In genomic region chr2:34367024-34367423, GRCm38 (mm10) we compare ENCODE assay signal across 23 mouse cellular contexts. TPM values are rescaled to one million over a fixed set of nuclear protein-coding genes. Genes with fewer than 3 reads are reported as not detected.
DNase-seq lines count a peak whose midpoint lies in the region; ATAC-seq lines count a peak whose summit lies in the region.
"Had no signal": no experiment of that assay in that cellular context is flagged by ENCODE, and none has a peak within 500 bp of the region (broad histone marks: within the 10 kb centered on the region; RNA-seq: fewer than 3 reads in every experiment).

No protein-coding gene starts in this region.

- peak; percentile 27 for DNase-seq in adrenal gland, adult 2 months
- DNase-seq in adrenal gland, adult 8-10 months, result no peak
- DNase-seq in limb, embryonic 11.5 days (ENCODE audit: low spot score), result peak; percentile 31
- DNase-seq in limb, embryonic 10.5 days (ENCODE audit: low spot score), result no peak
- no peak for DNase-seq in right cerebral cortex, postnatal 25 days
- DNase-seq in kidney, adult 9 months, result no peak
- DNase-seq: cerebellum, adult 8-10 months; gastrocnemius, postnatal 10 days; heart, adult 2 months; heart, postnatal 4 days; liver, embryonic 13.5 days; lung, embryonic 14.5 days; lung, postnatal 36 days; right cerebral cortex, postnatal 14 days; thymus, adult 2 months had no signal

- H3K27ac ChIP-seq in limb, embryonic 11.5 days (replicated peaks; ENCODE audit: low read depth, low read length), result no peak overlapping the region
- H3K27ac ChIP-seq in limb, embryonic 10.5 days, result no peak overlapping the region
- peak overlapping the region; percentile 56; the same call in 1 of the 2 replicates for H3K27ac ChIP-seq in hindbrain, embryonic 15.5 days (replicated peaks)
- H3K27ac ChIP-seq in neural tube, embryonic 13.5 days (replicated peaks), result no peak overlapping the region
- H3K27ac ChIP-seq: heart, adult 2 months; limb, embryonic 13.5 days; liver, embryonic 13.5 days; stomach, embryonic 15.5 days had no signal

- H3K27me3 ChIP-seq in limb, embryonic 11.5 days (ENCODE audit: control insufficient read depth, insufficient read depth, low read length), result no peaks in the 10 kb centered on the region
- peaks cover 6% of the 10 kb centered on the region; the same call in 1 of the 2 replicates for H3K27me3 ChIP-seq in limb, embryonic 10.5 days (ENCODE audit: low read depth, poor library complexity, severe bottlenecking)
- no peaks in the 10 kb centered on the region for H3K27me3 ChIP-seq in hindbrain, embryonic 15.5 days
- no peaks in the 10 kb centered on the region for H3K27me3 ChIP-seq in neural tube, embryonic 13.5 days
- H3K27me3 ChIP-seq: liver, embryonic 13.5 days; Patski; stomach, embryonic 15.5 days had no signal

- H3K4me3 ChIP-seq in limb, embryonic 11.5 days (ENCODE audit: low read depth, low read length), result no peak overlapping the region
- H3K4me3 ChIP-seq in limb, embryonic 10.5 days, result no peak overlapping the region
- H3K4me3 ChIP-seq in hindbrain, embryonic 15.5 days, result peak overlapping the region; percentile 28
- H3K4me3 ChIP-seq in neural tube, embryonic 13.5 days, result peak overlapping the region; percentile 23; the same call in 1 of the 2 replicates
- H3K4me3 ChIP-seq: heart, adult 2 months; limb, embryonic 13.5 days; liver, embryonic 13.5 days; stomach, embryonic 15.5 days had no signal

- WGBS in limb, embryonic 11.5 days, result 3% methylated on average over 2 of the region's 2 CpGs
- 20% methylated on average over 2 of the region's 2 CpGs for WGBS in limb, embryonic 10.5 days
- WGBS in hindbrain, embryonic 15.5 days, result 42% methylated on average over 2 of the region's 2 CpGs
- 16% methylated on average over 2 of the region's 2 CpGs for WGBS in neural tube, embryonic 13.5 days

- ATAC-seq in limb, embryonic 11.5 days (ENCODE audit: insufficient number of reproducible peaks, low FRiP score, low TSS enrichment, low read depth), result no peak
- no peak for ATAC-seq in hindbrain, embryonic 15.5 days (ENCODE audit: low FRiP score, low read depth)
- ATAC-seq in neural tube, embryonic 13.5 days (ENCODE audit: low read depth), result no peak
- ATAC-seq: activated CD4-positive, CD25-positive, alpha-beta regulatory T cell, adult 4 months; CD4-positive, CD25-positive, alpha-beta regulatory T cell, adult 4 months; intestine, embryonic 16.5 days; Patski had no signal

- H3K4me1 ChIP-seq in limb, embryonic 11.5 days (ENCODE audit: control insufficient read depth, insufficient read depth, low read length), result peaks cover 4% of the 10 kb centered on the region; the same call in 1 of the 2 replicates
- H3K4me1 ChIP-seq in limb, embryonic 10.5 days, result peaks cover 31% of the 10 kb centered on the region
- peaks cover 28% of the 10 kb centered on the region for H3K4me1 ChIP-seq in hindbrain, embryonic 15.5 days (replicated peaks)
- peaks cover 46% of the 10 kb centered on the region for H3K4me1 ChIP-seq in neural tube, embryonic 13.5 days (replicated peaks)

- H3K9me3 ChIP-seq in limb, embryonic 11.5 days (ENCODE audit: control insufficient read depth, low read length), result no peaks in the 10 kb centered on the region
- H3K9me3 ChIP-seq in limb, embryonic 10.5 days (replicated peaks), result no peaks in the 10 kb centered on the region
- H3K9me3 ChIP-seq in hindbrain, embryonic 15.5 days, result no peaks in the 10 kb centered on the region
- no peaks in the 10 kb centered on the region for H3K9me3 ChIP-seq in neural tube, embryonic 13.5 days
- H3K9me3 ChIP-seq: limb, embryonic 13.5 days; liver, embryonic 13.5 days; stomach, embryonic 15.5 days had no signal

- no peak overlapping the region for H3K9ac ChIP-seq in limb, embryonic 11.5 days (ENCODE audit: low read length)
- H3K9ac ChIP-seq in hindbrain, embryonic 15.5 days, result no peak overlapping the region
- H3K9ac ChIP-seq in neural tube, embryonic 13.5 days, result 0 out of 2 replicates have a peak overlapping the region, but pooled peaks have one; percentile 26
- H3K9ac ChIP-seq: limb, embryonic 13.5 days; liver, embryonic 13.5 days; lung, embryonic 14.5 days; stomach, embryonic 15.5 days had no signal

- H3K4me2 ChIP-seq in limb, embryonic 11.5 days (ENCODE audit: low read depth, severe bottlenecking), result no peak overlapping the region
- H3K4me2 ChIP-seq in hindbrain, embryonic 15.5 days, result peak overlapping the region; percentile 55
- peak overlapping the region; percentile 48 for H3K4me2 ChIP-seq in neural tube, embryonic 13.5 days
- H3K4me2 ChIP-seq: limb, embryonic 13.5 days; liver, embryonic 13.5 days; lung, embryonic 14.5 days; stomach, embryonic 15.5 days had no signal

- H3K36me3 ChIP-seq in limb, embryonic 11.5 days (ENCODE audit: control insufficient read depth, insufficient read depth, low read length), result no peaks in the 10 kb centered on the region
- H3K36me3 ChIP-seq in limb, embryonic 10.5 days, result no peaks in the 10 kb centered on the region
- H3K36me3 ChIP-seq in hindbrain, embryonic 15.5 days, result no peaks in the 10 kb centered on the region
- no peaks in the 10 kb centered on the region for H3K36me3 ChIP-seq in neural tube, embryonic 13.5 days
- H3K36me3 ChIP-seq: limb, embryonic 13.5 days; liver, embryonic 13.5 days; stomach, embryonic 15.5 days had no signal

RNA-seq across cellular contexts. Expression of gene Pbx3, which starts 5.9 kb away (rescaled TPM):
- 10 to 100 TPM; 84.0 to 95.6 TPM for total RNA-seq in adrenal gland, adult 2 months (2021)
- polyA plus RNA-seq in adrenal gland, adult 2 months (2012; rRNA removed), result 63.4 and 67.5 TPM in 2 replicates
- total RNA-seq in adrenal gland, adult 8-10 months (2022), result 100 to 1,000 TPM in 2 of 4 experiments, 10 to 100 TPM in 2; 94.7 to 160 (median 117) TPM
- polyA plus RNA-seq in limb, embryonic 11.5 days (2014; fragmentation: Nextera tagmentation; extraction: Ambion mirVana), result 33.5 and 35.0 TPM in 2 replicates
- 30.0 and 31.9 TPM in 2 replicates for polyA plus RNA-seq in limb, embryonic 10.5 days (2016; fragmentation: Nextera tagmentation; extraction: Ambion mirVana)
- polyA plus RNA-seq in hindbrain, embryonic 15.5 days (2015; fragmentation: Nextera tagmentation; extraction: Ambion mirVana), result 118 and 130 TPM in 2 replicates
- 109 and 120 TPM in 2 replicates for polyA plus RNA-seq in neural tube, embryonic 13.5 days (2015; fragmentation: Nextera tagmentation; extraction: Ambion mirVana)

RNA-seq across cellular contexts. Expression of gene Mapkap1, which starts 39.5 kb away (rescaled TPM):
- total RNA-seq in adrenal gland, adult 2 months (2021), result 10 to 100 TPM; 71.4 to 79.8 TPM
- 43.1 and 46.1 TPM in 2 replicates for polyA plus RNA-seq in adrenal gland, adult 2 months (2012; rRNA removed)
- total RNA-seq in adrenal gland, adult 8-10 months (2022), result 100 to 1,000 TPM in 1 of 4 experiments, 10 to 100 TPM in 3; 70.0 to 102 (median 83.9) TPM
- 94.7 and 96.5 TPM in 2 replicates for polyA plus RNA-seq in limb, embryonic 11.5 days (2014; fragmentation: Nextera tagmentation; extraction: Ambion mirVana)
- polyA plus RNA-seq in limb, embryonic 10.5 days (2016; fragmentation: Nextera tagmentation; extraction: Ambion mirVana), result 80.5 and 96.4 TPM in 2 replicates
- 98.3 and 98.6 TPM in 2 replicates for polyA plus RNA-seq in hindbrain, embryonic 15.5 days (2015; fragmentation: Nextera tagmentation; extraction: Ambion mirVana)
- polyA plus RNA-seq in neural tube, embryonic 13.5 days (2015; fragmentation: Nextera tagmentation; extraction: Ambion mirVana), result 89.6 and 98.5 TPM in 2 replicates

Comparison
In these comparisons a context has a peak if more than half of its experiments do, and no peak if none do; other contexts are left out.
1. DNase-seq: peak in adrenal gland, adult 2 months (single experiment) and limb, embryonic 11.5 days (single experiment); none in adrenal gland, adult 8-10 months (single experiment), limb, embryonic 10.5 days (single experiment), right cerebral cortex, postnatal 25 days (single experiment) and kidney, adult 9 months (single experiment).
2. H3K4me3 ChIP-seq: peak in hindbrain, embryonic 15.5 days (single experiment) and neural tube, embryonic 13.5 days (single experiment); none in limb, embryonic 11.5 days (single experiment) and limb, embryonic 10.5 days (single experiment).